In genomic region chr4:142071243-142071991, GRCm38 (mm10) we compare ENCODE assay signal across 10 mouse cellular contexts. TPM values are rescaled to one million over a fixed set of nuclear protein-coding genes. Genes with fewer than 3 reads are reported as not detected.
DNase-seq lines count a peak whose midpoint lies in the region; ATAC-seq and TF ChIP-seq lines count a peak whose summit lies in the region.
"Had no signal": no experiment of that assay in that cellular context is flagged by ENCODE, and none has a peak within 500 bp of the region (broad histone marks: within the 10 kb centered on the region; RNA-seq: fewer than 3 reads in every experiment).

No protein-coding gene starts in this region.

- no peak for TF ChIP-seq EP300 in heart, adult 2 months (IDR thresholded peaks at IDR 0.05; ENCODE audit: insufficient read depth, low read depth, low read length)
- TF ChIP-seq EP300 in CH12.LX (IDR thresholded peaks at IDR 0.05; ENCODE audit: low read length), result no peak

- 38% methylated on average over 18 of the region's 18 CpGs for WGBS in heart, adult 2 months
- 7% methylated on average over 18 of the region's 18 CpGs for WGBS in limb, embryonic 12.5 days

- no peaks in the 10 kb centered on the region for H3K79me2 ChIP-seq in heart, adult 2 months (replicated peaks; ENCODE audit: control insufficient read depth, insufficient read depth, low read length)
- no peaks in the 10 kb centered on the region for H3K79me2 ChIP-seq in CH12.LX (replicated peaks; ENCODE audit: control insufficient read depth, extremely low read depth, insufficient read depth, poor library complexity, severe bottlenecking)

- H3K27ac ChIP-seq in heart, adult 2 months, result peak overlapping the region; percentile 26; the same call in 1 of the 2 replicates
- no peak overlapping the region for H3K27ac ChIP-seq in CH12.LX (ENCODE audit: insufficient read depth, low read depth)
- peak overlapping the region; percentile 70 for H3K27ac ChIP-seq in limb, embryonic 12.5 days
- H3K27ac ChIP-seq: heart, embryonic 13.5 days; midbrain, embryonic 12.5 days had no signal

- 0 out of 2 replicates have a peak overlapping the region, but pooled peaks have one; percentile 17 for H3K4me2 ChIP-seq in CH12.LX (ENCODE audit: insufficient read depth, low read depth, poor library complexity, severe bottlenecking)
- H3K4me2 ChIP-seq in limb, embryonic 12.5 days, result peak overlapping the region; percentile 22
- H3K4me2 ChIP-seq: heart, embryonic 13.5 days; midbrain, embryonic 12.5 days had no signal

- H3K9me3 ChIP-seq in CH12.LX (replicated peaks; ENCODE audit: low read length), result no peaks in the 10 kb centered on the region
- no peaks in the 10 kb centered on the region for H3K9me3 ChIP-seq in limb, embryonic 12.5 days
- H3K9me3 ChIP-seq: heart, embryonic 13.5 days; midbrain, embryonic 12.5 days had no signal

- no peak overlapping the region for H3K4me3 ChIP-seq in heart, adult 2 months
- H3K4me3 ChIP-seq in CH12.LX (replicated peaks in 1 of 3; ENCODE audit: low read depth in 2 of 3, low read length in 2 of 3, poor library complexity in 1 of 3), result no peak overlapping the region
- H3K4me3 ChIP-seq in limb, embryonic 12.5 days (replicated peaks), result no peak overlapping the region
- H3K4me3 ChIP-seq: heart, embryonic 13.5 days; midbrain, embryonic 12.5 days had no signal

- no peak for TF ChIP-seq CTCF in heart, adult 2 months (IDR thresholded peaks at IDR 0.05)
- no peak for TF ChIP-seq CTCF in CH12.LX (conservative IDR thresholded peaks at IDR 0.05 in 1 of 2, IDR thresholded peaks at IDR 0.05 in 1 of 2; ENCODE audit: low read depth in 2 of 2, low read length in 2 of 2)

- H3K36me3 ChIP-seq in heart, adult 2 months (ENCODE audit: control insufficient read depth, insufficient read depth, low read length), result peaks cover 2% of the 10 kb centered on the region; the same call in 1 of the 2 replicates
- no peaks in the 10 kb centered on the region for H3K36me3 ChIP-seq in CH12.LX (replicated peaks in 1 of 2; ENCODE audit: control insufficient read depth in 1 of 2, insufficient read depth in 1 of 2, low read length in 1 of 2)
- no peaks in the 10 kb centered on the region for H3K36me3 ChIP-seq in limb, embryonic 12.5 days
- H3K36me3 ChIP-seq: heart, embryonic 13.5 days; midbrain, embryonic 12.5 days had no signal

- intact Hi-C loops in heart, adult 2 months (cut with DNase I), result no loop called here
- intact Hi-C loops in heart, postnatal 14 days (cut with DNase I), result no loop called here

- H3K4me1 ChIP-seq in heart, adult 2 months (ENCODE audit: control insufficient read depth, insufficient read depth, low read length), result peaks cover 7% of the 10 kb centered on the region
- peaks cover 17 to 66% of the 10 kb centered on the region in 2 experiments for H3K4me1 ChIP-seq in CH12.LX (ENCODE audit: control insufficient read depth in 1 of 2, insufficient read depth in 2 of 2)
- peaks cover 80% of the 10 kb centered on the region for H3K4me1 ChIP-seq in limb, embryonic 12.5 days (replicated peaks)

- H3K9ac ChIP-seq in heart, adult 2 months (ENCODE audit: low read depth, low read length), result no peak overlapping the region
- H3K9ac ChIP-seq in CH12.LX (ENCODE audit: insufficient read depth, low read depth), result no peak overlapping the region
- no peak overlapping the region for H3K9ac ChIP-seq in limb, embryonic 12.5 days (replicated peaks)
- H3K9ac ChIP-seq: heart, embryonic 13.5 days; midbrain, embryonic 12.5 days had no signal

- dilution Hi-C loops in CH12.LX (cut with MboI; ENCODE audit: extremely low pct_ligation_motif_present, extremely low pct_unique_long_range_greater_than_20kb, low sequenced_read_pairs), result no loop called here

- in situ Hi-C loops in CH12.LX (cut with MboI; ENCODE audit: low pct_ligation_motif_present, low pct_unique_long_range_greater_than_20kb, low sequenced_read_pairs), result loop anchor here (10.0 kb wide), 1 partner anchor 207 kb away; no protein-coding TSS in a partner anchor

- no peak for DNase-seq in heart, adult 2 months
- no peak for DNase-seq in heart, postnatal 14 days
- no peak for DNase-seq in CH12.LX (ENCODE audit: extremely low read depth)
- DNase-seq in cerebellum, postnatal 36 days, result peak; percentile 74 to 83
- DNase-seq in ovary, adult 18-20 months (ENCODE audit: low spot score), result no peak
- no peak for DNase-seq in testis, postnatal 10 days (ENCODE audit: low spot score)
- no peak for DNase-seq in testis, postnatal 14 days (ENCODE audit: low spot score)

- peak; percentile 69; the same call in 1 of the 2 replicates for ATAC-seq in limb, embryonic 12.5 days (ENCODE audit: insufficient number of reproducible peaks, insufficient read depth, low FRiP score, low TSS enrichment, low read depth)

- no peaks in the 10 kb centered on the region for H3K27me3 ChIP-seq in heart, adult 2 months (ENCODE audit: control insufficient read depth, insufficient read depth, low read length)
- H3K27me3 ChIP-seq in CH12.LX (replicated peaks), result no peaks in the 10 kb centered on the region
- H3K27me3 ChIP-seq in limb, embryonic 12.5 days, result peaks cover 12% of the 10 kb centered on the region; the same call in 1 of the 2 replicates

- no peak for TF ChIP-seq POLR2A in heart, adult 2 months (IDR thresholded peaks at IDR 0.05; ENCODE audit: insufficient read depth, low read depth, low read length)
- no peak for TF ChIP-seq POLR2A in CH12.LX (IDR thresholded peaks at IDR 0.05; ENCODE audit: low read depth, low read length)

- no peak for TF ChIP-seq RAD21 in CH12.LX (IDR thresholded peaks at IDR 0.05; ENCODE audit: low read depth, low read length)

TF ChIP-seq in CH12.LX, 34 proteins besides CTCF, POLR2A, EP300 and RAD21:
- TF ChIP-seq CHD2 (IDR thresholded peaks at IDR 0.05; ENCODE audit: low read length) (no peak), BHLHE40 (IDR thresholded peaks at IDR 0.05; ENCODE audit: low read depth, low read length) (no peak), IRF4 (IDR thresholded peaks at IDR 0.05; ENCODE audit: low read depth, low read length) (no peak), MAZ (IDR thresholded peaks at IDR 0.05; ENCODE audit: low read depth, low read length) (no peak), SMC3 (IDR thresholded peaks at IDR 0.05; ENCODE audit: low read depth, low read length) (no peak), TBP (conservative IDR thresholded peaks at IDR 0.05; ENCODE audit: low read depth, low read length) (no peak), MAX (IDR thresholded peaks at IDR 0.05; ENCODE audit: low read length) (no peak), KAT2A (IDR thresholded peaks at IDR 0.05; ENCODE audit: insufficient replicate concordance, low read length) (no peak), ETS1 (conservative IDR thresholded peaks at IDR 0.05; ENCODE audit: low read depth, low read length) (no peak), MYC (IDR thresholded peaks at IDR 0.05; ENCODE audit: low read depth, low read length) (no peak), SIN3A (IDR thresholded peaks at IDR 0.05; ENCODE audit: low read length) (no peak), UBTF (IDR thresholded peaks at IDR 0.05; ENCODE audit: low read depth, low read length) (no peak), USF2 (conservative IDR thresholded peaks at IDR 0.05; ENCODE audit: low read depth, low read length) (no peak), ZNF384 (IDR thresholded peaks at IDR 0.05; ENCODE audit: low read depth, low read length) (no peak), JUND (conservative IDR thresholded peaks at IDR 0.05; ENCODE audit: low read depth, low read length) (no peak), ELF1 (IDR thresholded peaks at IDR 0.05; ENCODE audit: low read depth, low read length) (no peak), JUN (IDR thresholded peaks at IDR 0.05; ENCODE audit: insufficient read depth, low read depth, low read length) (no peak), POLR2AphosphoS2 (IDR thresholded peaks at IDR 0.05; ENCODE audit: low read depth, low read length) (no peak), MAFK (IDR thresholded peaks at IDR 0.05; ENCODE audit: insufficient replicate concordance, low read length) (no peak), PAX5 (IDR thresholded peaks at IDR 0.05; ENCODE audit: low read length) (no peak)

RNA-seq across cellular contexts. Expression of gene Tmem51, which starts 12.7 kb away (rescaled TPM):
- total RNA-seq in heart, adult 2 months (2021), result 1 to 10 TPM; 5.5 to 6.0 TPM
- polyA plus RNA-seq in heart, adult 2 months (2012; rRNA removed), result 9.9 and 13.1 TPM in 2 replicates
- total RNA-seq in heart, postnatal 14 days (2021), result 10 to 100 TPM; 12.0 to 12.7 TPM
- total RNA-seq in CH12.LX (2012; rRNA removed), result 1.1 and 1.4 TPM in 2 replicates
- 6.6 and 8.0 TPM in 2 replicates for total RNA-seq in CH12.LX (2014; rRNA removed)
- 8.0 and 8.5 TPM in 2 replicates for polyA plus RNA-seq in CH12.LX (2012; ENCODE audit: insufficient read length, low read depth)
- polyA plus RNA-seq in limb, embryonic 12.5 days (2016; fragmentation: Nextera tagmentation; extraction: Ambion mirVana), result 16.9 and 17.1 TPM in 2 replicates

RNA-seq across cellular contexts. Expression of gene Fhad1, which starts 56.5 kb away (rescaled TPM):
- under 1 TPM; 0.47 to 0.55 TPM for total RNA-seq in heart, adult 2 months (2021)
- polyA plus RNA-seq in heart, adult 2 months (2012; rRNA removed), result 0.47 and 0.53 TPM in 2 replicates
- total RNA-seq in heart, postnatal 14 days (2021), result under 1 TPM; 0.17 to 0.48 TPM
- 3.8 and 4.8 TPM in 2 replicates for total RNA-seq in CH12.LX (2012; rRNA removed)
- 5.3 and 5.5 TPM in 2 replicates for total RNA-seq in CH12.LX (2014; rRNA removed)
- 8.6 and 10.1 TPM in 2 replicates for polyA plus RNA-seq in CH12.LX (2012; ENCODE audit: insufficient read length, low read depth)
- 1.4 and 1.8 TPM in 2 replicates for polyA plus RNA-seq in limb, embryonic 12.5 days (2016; fragmentation: Nextera tagmentation; extraction: Ambion mirVana)

Comparison
In these comparisons a context has a peak if more than half of its experiments do, and no peak if none do; other contexts are left out.
1. DNase-seq: peak in cerebellum, postnatal 36 days (2 of 2); none in heart, adult 2 months (0 of 2), heart, postnatal 14 days (0 of 2), CH12.LX (single experiment), ovary, adult 18-20 months (single experiment), testis, postnatal 10 days (single experiment) and testis, postnatal 14 days (single experiment).